Mouse (Mus musculus): ENCODE results near the gene Usp40.
"Not testable (repeated sequence)": the region's sequence is repeated elsewhere in the genome, so short reads cannot be mapped to it uniquely, and the experiment has no call there.

Usp40 gene

DNA sequence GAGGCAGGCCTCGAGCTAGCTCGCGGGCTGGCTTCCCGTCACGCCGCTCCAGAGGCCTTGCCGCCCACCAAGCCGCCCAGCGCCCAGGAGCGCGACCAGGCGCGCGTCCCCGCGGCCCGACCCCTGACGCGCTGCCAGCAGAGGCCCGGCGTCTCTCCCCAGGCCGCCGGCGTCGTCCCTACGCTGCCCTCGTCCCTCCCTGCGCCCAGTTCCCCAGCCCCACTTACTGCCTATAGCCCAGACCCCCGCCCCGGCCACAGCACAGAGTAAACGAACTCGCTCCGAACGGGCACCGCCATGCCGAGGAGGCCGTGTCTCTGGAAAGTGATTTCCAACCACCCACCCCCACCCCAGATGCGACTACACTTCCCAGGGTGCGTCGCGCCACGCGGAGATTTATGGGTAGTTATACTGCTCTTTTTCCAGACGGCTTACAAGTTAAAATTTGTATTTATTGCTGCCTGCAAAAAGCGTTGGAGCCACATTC, at the start of gene Usp40:
Gene Usp40 (minus strand): TSS at position 341 of the 487 bp plus-strand sequence.
- peak; percentile 68 to 71 for DNase-seq

DNA sequence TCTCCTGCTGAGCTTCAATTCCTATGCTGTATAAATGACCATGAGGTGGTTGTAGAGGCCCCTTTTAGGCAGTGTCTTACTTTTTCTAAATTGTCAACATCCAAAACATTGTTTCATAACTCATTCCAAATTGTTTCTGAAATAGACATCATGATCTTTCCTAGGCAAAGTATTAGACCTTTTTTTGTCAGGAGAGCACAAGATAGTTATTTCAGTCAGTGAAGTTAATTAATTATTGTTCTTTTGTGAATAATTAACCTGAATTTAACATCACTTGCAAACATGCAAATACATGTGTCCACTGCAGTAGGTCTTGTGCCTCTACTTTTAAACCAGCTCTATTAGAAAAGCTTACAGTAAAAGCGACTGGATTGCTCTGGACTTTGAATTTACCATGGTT, 46.7 kb upstream of the Usp40 start, which contains the start of gene Ugt1a10:
Gene Ugt1a10 (plus strand): TSS at position 301 of the 400 bp plus-strand sequence.
- DNase-seq, result no peak

DNA sequence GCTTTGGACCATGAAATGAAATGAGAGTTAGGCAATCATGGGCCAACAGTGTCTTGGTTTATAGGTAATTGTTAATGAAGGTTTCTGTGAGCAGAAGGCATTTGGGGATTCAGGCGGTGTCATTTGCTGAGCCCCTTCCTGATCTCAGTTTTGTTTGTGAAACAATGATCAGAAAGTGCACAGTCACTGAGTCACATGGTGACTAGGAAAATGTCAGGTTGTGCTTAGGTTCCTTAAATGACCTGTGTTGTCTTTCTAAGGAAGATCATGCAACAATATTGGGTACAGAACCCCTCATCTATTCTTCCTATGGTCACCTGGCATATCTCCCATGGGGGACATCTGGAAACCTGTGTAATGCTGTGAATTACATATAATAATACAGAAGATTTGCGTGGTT, 39.1 kb upstream of the Usp40 start:
- not testable (repeated sequence) for DNase-seq

DNA sequence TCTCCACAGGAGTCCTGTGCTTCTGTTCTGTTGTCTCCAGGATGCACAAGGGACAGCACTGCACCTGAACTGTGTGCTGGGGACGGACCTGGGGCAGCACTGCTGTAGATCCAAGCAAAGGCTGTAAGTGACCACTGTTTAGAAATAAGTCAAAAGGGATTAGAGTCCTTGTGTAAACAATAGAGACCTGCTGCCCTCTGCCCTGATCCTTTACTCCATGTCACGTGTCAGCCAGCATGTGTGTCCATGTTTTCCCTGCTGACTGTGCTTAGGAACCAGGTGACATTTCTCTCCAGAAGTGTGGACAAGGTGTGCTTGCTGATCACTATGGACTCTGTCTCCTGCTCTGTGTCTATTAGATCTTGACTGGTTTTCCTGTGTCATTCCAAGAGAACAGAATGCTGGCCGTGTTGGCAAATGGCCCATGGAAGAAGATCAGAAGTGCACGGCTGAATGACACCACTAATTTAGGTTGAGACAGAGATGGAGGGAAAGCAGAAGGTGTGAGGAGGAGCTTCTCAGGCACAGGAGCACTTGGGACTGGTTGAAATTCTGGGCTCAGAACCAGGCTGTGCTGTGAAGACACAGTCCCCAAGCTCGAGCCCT, 36.6 kb upstream of the Usp40 start:
- not testable (repeated sequence) for DNase-seq

DNA sequence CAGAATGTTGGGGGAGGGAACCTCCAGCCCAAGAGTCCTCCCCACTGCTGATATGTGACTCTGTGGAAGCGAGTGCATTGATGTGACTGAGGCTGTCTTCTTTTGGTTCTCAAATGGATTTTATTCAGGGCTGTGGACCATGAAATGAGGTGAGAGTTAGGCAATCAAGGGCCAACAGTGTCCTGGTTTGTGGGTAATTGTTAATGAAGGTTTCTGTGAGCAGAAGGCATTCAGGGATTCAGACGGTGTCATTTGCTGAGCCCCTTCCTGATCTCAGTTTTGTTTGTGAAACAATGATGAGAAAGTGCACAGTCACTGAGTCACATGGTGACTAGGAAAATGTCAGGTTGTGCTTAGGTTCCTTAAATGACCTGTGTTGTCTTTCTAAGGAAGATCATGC, 34.7 kb upstream of the Usp40 start:
- not testable (repeated sequence) for DNase-seq

DNA sequence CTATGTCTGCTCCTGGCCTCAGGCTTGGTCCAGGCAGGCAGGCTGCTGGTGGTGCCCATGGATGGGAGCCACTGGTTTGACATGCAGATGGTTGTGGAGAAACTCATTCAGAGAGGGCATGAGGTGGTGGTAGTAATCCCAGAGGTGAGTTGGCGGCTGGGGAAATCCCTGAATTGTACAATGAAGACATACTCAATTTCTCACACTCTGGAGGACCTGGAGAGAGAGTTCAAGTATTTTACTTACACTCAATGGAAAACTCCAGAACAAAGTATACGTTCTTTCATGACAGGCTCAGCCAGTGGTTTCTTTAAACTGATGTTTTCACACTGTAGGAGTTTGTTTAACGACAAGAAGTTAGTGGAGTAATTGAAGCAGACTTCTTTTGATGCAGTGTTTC, 16.9 kb upstream of the Usp40 start:
- DNase-seq, result not testable (repeated sequence)

DNA sequence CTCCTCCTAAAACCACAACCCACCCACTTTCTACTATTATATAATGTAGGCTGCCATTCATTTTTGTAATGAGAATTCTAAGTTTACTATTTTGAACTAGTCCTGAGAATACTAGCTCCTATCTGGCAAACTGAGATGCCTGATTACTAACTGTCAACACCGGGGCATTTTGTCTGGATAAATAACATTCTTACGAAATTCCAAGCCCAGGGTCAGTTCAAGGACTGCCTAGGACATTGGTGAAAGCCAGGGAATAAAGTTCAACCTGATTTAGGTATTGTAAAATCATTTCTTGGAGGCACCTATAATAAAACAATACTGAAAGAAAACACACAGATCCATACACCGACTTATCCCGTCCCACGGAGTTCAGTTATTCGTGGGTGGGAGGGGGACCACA, 7.0 kb upstream of the Usp40 start:
- DNase-seq, result no peak

DNA sequence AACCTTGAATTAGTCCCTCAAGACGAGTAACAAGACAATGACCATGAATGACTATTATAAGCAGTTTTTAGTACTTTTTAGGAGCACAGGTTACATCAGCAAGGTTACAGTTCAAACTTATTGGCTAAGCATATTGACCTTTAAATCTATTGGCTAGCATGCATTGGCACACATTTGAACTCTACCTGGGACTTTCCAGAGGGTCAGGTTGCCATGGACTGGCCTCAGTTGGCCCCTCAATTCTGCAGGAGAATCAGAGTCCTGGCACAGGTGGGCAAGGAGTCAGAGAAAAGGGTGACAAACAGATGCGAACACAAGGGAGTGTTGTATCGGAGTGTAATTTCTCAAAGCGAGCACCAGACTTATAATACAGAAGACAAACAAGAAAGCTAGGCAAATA, 6.3 kb upstream of the Usp40 start:
- DNase-seq, result no peak

DNA sequence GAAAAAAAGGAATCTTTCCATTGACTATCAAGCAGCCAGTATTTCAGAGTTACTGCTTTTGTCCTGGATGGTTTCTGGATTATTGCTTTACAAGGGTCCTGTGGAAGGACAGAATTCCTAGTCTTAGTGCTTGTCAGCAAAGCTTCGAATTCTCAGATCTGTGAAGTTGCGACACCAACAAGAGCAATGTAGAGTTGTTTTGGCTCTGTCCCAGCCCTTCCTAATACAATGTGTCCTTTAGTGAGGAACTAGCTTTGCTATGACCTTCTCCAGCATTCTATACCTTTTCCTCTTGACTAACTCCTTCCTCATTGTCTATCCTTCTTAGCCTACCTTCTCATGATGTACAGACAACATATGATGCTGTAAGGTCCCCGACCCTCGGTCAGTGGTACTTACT, 5.8 kb upstream of the Usp40 start:
- no peak for DNase-seq

DNA sequence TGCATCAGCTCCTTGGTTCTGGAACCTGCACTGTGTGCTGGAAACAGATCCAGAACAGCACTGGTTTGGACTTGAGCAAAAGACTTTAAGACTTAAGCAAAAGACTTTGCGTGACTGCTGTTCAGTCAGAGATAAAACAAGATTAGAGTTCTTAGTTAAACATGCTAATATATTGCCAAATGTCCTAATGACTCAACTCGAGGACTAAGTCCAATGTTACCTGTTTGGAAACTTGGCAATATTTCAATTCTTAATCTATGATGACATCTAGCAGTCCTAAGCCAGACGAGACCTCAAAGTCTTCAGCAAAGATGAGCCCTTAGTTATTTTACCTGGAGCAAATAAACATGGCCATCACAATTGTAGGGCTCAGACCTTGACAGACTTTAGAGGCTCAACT, 5.4 kb upstream of the Usp40 start:
- no peak for DNase-seq

DNA sequence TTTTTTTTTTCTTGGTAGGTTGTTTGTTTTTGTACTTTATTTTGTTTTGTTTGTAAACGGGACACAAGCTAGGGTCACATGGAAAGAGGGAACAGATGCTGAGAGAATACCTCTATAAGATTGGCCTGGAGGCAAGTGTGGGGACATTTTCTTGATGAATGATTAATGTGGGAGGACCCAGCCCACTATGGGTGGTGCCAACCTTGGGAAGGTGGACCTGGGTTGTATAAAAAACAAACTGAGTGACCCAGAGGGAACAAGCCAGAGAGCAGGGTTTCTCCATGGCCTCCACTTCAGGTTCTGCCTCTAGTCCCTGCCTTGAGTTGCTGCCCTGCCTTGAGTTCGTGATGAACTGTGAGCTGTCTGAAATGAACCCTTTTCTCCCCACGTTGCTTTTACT, 1.2 kb upstream of the Usp40 start:
- no peak for DNase-seq

DNA sequence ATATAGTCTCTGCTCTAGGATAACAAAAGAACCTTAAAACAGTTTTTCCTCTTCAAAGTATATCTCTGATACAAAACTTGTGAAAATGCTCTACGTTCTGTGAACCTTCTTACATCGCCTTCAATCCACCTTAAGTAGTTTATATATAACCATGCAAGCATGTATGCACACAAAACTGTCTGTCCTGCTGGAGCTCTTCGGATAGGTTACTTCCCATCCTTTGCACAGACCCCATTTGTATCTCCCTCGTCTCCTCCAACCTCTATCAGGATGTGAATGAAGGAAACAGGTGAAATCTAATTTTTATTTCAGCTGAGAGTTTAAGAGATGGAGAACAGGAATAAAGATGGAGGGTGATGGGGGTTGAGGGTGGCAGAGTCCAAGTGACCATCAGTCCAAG, 384 bp upstream of the Usp40 start:
- no peak for DNase-seq

DNA sequence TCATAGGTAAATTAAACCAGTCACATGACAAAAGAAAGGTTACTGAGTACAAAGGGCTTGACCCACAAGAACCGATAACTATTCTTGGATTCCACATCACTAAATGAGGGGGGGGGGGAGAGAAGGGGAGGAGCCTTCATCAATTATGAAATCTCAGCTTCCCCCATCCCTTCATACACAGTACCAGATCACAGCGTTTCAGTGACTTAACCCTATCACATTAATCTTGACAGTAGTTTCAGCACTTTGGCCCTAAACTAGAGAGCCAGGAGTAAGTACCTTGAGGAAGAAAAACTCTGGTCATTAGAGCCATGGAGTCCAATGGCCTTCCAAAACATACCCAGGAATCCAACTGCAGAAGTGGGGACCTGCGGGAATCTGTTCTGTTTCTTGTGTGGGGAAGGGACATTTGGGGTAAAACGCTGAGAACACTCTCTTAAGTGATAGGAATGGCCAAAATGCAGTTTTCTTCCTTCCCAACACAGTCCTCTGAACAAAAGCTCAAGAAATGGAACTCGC, 600 bp downstream of the Usp40 start:
- DNase-seq, result no peak

DNA sequence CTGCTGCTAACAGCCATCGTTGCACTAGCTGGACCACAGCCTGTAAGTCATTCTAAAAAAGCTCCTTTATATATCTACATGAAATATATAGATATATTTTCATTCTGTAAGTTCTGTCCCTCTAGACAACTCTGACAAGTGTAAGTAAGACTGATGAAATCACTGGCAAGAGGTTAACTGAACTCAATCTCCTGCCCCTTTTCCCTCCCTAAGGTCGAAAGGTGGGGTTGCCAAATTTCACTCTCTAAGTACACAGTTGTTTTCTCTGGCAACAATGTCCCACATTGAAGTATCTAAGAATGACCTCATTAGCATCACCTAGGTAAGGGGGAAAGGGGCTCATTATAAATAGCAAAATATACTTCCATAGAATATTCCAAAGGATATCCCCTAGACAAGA, 15.6 kb downstream of the Usp40 start:
- no peak for DNase-seq

DNA sequence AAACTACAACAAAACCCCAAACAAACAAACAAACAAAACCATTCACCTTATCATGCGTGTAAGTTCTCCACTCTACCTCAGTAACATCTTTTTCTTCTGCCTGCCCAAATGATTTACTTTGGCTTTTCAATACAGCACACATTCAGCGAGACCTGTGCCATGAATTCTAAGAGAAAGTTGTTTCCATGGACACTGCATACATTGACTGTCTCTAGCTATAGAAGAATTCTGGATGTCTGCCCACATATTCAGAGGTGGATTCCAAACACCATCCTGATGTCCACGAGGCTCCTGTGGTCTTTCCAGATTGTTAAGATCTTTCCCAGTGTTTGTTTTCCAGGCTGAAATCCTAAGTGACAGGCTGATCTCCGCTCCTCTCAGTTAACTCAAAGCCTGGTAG, 26.1 kb downstream of the Usp40 start:
- no peak for DNase-seq

DNA sequence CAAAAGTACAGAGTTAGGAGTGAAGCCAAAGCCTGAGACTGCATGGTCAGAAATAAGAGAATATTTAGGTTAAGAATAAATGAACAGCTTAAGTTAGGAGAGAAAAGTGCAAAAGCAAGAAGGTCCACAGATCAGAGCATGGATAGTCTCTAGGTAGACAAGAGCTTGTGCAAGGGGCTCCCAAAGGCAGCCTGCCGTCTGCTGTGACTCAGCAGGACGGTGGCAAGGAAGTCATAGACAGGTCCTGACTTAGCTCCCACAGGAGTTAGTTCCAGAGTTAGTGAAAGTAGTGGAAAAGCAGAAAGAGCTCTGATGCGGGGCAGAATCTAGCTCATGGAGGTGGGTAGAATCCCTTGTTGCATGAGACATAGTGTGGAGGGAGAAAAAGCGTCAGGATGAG, 38.0 kb downstream of the Usp40 start:
- no peak for DNase-seq

DNA sequence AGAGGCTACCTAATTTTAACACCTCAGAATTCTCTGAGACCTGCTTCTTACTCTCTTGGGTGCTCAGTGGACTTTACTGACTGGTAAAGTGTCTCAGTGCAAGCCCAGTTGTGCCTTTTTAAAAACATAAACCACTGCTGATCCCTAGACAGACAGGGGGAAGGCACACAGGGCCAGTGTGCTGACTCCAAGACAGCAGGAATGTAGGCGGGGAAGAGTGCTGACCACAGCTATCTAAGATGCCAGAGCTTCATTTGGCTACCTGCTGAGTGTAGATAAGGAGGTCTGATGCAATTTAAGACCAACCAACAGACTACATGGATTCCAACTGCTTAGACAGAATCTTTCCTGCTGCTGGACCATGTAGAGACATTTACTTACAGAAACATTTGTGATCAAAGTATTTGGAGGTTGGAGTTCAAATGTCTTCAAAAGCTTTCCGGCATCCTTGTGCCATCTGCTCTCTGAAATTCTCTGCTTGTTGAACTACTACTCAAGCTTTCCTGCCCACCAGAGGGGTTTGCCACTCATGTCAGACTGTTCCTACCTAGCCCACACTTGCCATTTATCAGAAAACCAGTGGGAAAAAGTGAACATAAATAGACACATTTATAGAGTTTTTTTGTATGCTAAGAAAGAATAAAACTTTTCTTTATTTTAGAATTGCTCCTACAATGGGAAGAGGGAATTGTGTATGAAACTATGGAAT, 46.7 kb downstream of the Usp40 start:
- no peak for DNase-seq

DNA sequence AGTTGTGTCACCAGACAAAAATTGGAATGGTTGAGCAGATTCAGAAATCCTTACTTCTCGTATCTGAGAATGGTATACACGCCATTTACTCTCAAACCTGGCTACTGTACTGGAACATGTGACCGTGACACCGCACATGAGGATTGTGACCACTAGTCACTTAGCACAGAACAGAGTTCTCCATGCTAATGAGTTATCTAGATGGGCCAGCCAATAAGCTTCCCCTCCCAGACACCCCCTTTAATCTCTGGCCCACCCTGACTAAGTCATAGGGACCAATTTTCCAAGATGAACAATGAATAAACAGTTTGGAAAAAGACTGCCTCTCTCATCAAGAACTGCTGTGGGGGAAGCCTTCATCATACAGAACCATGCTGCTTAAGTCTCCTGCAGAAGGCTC, 47.6 kb downstream of the Usp40 start:
- DNase-seq, result no peak

DNA sequence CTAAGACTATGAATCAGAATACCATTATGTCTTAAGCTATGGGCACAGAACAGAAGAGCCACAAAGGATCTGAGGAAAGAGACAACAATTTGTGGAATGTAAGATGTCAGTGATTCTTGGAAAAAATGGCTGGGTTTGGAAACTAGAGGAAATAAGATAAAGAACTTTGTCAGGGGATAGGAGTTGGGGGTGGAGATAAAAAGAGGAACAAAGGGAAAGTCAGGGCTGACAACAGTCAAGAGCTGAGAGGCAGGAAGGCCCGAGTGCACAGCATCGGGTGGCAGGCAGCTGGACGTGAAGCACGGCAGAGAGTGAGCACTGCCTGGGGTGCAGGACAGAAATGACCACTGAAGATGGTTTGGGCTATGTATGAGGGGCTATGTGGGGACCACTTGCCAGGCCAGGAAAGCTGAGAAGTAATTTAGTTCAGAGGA, 48.3 kb downstream of the Usp40 start:
- no peak for DNase-seq

DNA sequence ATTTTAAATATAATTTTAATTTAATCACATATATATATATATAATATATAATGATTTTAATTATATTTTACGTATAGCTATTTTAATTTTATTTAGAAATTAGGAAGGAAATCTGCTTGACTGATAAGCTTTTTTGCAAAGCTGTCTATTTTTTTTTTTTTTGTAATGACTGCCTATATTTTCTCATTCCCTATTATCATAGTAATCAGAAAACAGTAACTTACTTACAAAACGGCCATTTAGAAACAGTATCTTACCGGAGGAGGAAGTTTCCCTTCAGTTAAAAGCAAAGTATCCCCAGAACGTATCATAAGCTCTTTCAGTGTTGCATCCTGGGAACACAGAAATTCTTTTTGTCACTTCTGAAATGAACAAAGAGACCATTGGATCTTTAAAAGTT, 48.8 kb downstream of the Usp40 start:
- no peak for DNase-seq

DNA sequence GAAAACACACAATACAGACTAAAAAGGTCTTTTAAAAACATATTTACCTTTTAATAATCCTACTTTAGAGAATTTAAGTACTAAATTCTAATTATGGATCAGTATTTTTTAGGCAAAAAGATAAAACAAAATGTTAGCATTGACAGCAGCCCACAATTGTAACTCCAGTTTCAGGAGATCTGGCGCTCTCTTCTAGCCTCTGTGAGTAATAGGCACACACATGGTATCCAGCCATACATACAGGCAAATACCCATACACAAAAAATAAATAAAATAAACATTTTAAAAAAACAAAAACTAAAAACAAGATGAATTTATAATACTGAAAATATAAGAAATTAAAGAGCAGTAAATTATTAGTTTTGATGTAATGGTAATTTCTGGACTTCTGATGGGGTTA, 49.4 kb downstream of the Usp40 start:
- no peak for DNase-seq

DNA sequence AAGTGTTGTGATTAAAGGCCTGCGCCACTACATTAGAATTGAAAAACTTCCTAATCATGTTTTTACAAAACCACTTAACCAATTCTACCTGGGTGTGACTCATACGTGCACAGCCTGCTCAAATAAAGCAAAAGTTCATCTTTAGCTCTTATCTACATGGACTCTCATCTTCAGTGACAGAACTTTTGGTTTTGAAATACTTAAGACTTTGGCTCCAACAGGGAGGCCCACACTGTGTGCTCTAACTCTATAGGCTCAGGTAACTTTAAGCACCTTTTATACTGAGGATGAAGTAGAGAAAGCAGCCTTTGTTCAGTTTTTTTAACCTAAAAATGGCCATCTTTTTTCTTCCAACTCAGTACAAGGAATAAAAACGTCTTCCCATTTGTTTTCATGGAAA, 55.3 kb downstream of the Usp40 start:
- DNase-seq, result no peak

DNA sequence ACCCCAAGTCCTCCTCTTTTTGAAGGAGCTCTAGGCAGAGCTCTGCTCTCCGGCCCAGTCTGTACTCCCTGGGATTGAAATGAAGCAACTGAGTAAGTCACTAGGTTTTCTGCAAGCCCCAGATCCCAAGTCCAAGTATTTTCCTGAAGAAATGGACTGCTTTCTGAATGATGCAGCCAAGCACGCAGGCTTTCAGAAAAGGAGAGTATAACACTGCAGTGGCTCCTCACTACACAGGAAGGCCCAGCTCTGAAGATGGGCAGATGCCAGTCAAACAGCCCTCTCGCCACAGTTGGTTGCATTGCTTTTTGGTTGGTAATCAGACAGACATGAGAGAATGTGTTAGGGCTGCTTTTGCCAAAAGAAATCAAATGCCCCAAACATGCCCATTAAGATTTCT, 56.7 kb downstream of the Usp40 start:
- no peak for DNase-seq

DNA sequence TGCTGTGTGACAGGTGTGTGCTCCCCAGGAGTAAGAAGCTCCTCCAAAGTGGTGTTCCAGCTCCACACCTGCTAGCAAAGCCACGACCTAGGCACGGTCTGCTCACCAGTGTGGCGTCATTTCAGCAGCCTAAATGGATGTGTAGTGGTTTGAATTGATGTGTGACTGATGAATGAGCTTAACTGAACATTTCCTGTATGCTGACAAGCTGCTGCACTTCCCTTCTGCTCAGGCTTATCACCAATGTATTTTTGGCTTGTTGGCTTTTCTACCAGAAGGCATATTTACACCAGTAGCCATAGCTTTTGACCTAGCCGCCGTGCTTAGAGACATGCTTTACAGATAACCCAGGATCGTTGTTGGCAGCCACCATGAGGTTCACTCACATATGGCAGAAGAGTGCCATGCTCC, 60.7 kb downstream of the Usp40 start:
- no peak for DNase-seq

All from lung, adult 18-20 months (tissue).